Mouse (Mus musculus) right cerebral cortex, adult 18-20 months (tissue): ENCODE measurements around the gene Olfr1413.
A peak's percentile ranks its signal among the peaks of the same experiment; 100 is the strongest.

Experiments used
- DNase-seq: peaks from one replicate; pipeline ENCODE4 v3.0.0; 2022; ENCODE audit warnings: mixed read lengths

The Olfr1413 gene

DNA sequence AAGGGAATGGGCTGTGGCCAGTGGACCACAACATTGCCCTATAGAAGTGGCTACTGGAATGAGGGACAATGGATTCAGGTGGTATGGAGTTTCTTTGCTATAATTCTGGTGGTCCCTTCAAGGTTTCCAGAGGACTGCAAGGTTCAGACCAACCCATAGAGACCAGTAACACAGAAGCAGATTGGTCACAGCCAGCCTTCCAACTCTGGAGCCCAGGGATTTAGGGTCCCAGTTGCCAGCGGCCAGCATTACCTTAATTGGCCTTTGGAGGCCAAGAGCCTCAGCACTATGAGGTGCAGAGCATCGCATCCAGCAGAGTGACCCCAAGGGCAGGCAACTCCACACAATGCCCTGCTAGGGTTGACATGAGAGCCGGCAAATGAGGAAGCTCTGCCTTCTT, at the start of gene Olfr1413:
Gene Olfr1413 (plus strand): TSS at position 301 of the 400 bp plus-strand sequence.
- DNase-seq: no peak

DNA sequence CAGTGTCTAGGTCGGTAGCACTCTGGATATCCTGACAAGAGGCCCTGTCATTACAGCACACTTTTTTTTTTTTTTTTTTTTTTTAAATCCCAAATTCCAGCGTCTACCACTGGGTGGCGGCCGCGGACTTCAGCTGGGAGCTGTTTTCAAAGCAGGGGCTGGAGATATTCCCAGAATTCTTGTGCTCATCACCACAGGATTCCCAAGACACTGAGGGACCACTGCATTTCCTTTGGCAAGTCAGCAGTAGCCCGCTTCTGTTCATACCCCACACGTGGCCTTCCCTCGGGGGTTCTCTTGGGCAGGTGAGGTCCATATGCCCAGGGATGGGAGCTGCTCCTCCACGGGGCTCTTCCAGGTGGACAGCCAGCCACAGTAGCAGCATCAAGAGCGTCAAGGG, 49.7 kb upstream of the Olfr1413 start:
- peak; percentile 37 for DNase-seq

DNA sequence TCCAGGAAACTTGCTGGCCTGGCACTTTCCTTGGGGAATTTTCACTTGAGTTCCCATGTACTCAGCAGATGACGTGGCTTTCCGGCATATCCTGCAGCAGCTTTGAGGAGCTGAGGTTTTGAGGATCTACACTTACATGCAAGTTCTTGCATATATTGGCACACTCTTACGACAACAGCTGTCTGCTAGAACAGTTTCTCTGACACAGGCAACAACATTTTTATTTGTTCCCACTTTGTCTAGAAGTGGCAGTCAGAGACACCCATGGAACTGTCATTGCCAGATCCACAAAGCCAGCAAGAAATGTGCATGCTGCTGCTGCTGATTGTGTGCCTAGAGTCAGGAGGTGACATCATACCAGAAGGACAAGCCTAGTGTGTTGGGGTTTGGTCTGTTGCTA, 47.4 kb upstream of the Olfr1413 start:
- DNase-seq: no peak

DNA sequence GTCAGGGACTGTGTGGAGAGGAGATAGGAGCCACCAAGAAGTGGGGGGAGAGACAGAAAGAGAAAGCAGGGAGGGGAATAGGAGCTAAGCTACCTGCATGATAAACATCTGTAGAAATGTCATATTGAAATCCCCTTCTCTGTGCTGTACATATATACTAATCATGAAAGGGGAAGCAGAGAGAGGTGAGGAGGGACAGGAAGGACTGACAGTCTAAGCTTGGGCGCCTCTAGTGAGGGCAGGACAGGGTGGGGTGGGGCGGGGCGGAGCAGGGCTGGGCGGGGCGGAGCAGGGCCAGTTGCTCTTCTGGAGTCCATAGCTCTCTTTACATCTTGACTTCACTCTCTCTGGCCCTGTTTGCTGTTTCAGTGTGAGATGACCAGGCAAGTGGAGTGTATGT, 34.1 kb upstream of the Olfr1413 start:
- DNase-seq: no peak

DNA sequence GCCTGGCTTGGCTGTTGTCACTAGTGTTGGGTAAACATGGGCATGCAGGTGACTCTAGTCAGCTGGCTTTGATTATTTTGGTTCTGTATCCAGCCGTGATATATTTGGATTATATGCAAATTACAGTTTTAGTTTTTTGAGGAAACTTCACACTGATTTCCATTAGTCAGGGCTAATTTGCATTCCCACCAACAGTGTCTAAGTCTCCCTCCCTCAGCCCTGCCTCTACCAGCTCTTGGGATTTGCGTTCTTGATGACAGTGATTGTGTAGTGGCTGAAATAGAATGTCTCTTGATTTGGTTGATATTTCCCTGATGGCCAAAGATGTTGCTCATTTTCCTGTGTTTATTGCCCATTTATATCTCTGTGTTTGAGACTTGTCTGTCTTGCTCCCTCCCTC, 32.1 kb upstream of the Olfr1413 start:
- no peak for DNase-seq

DNA sequence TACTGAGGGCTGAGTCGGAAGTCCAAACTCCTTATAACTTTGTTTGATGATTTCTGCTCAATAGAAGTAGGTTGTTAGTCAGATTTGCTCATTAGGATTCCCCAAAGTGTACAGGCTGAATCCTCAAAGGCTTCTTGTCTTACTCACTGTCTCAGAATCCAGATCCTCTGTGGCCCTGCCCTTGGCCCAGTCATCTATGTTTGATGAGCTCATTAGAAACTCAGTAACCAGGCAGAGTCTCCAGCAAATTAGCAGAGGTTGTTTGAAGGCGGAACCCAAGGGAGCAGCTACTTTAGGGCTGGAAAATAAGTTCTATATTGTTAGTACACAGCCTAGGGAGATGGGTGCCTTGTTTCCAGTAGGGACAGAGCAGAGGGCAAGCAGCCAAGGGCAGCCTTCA, 25.2 kb upstream of the Olfr1413 start:
- DNase-seq: no peak

DNA sequence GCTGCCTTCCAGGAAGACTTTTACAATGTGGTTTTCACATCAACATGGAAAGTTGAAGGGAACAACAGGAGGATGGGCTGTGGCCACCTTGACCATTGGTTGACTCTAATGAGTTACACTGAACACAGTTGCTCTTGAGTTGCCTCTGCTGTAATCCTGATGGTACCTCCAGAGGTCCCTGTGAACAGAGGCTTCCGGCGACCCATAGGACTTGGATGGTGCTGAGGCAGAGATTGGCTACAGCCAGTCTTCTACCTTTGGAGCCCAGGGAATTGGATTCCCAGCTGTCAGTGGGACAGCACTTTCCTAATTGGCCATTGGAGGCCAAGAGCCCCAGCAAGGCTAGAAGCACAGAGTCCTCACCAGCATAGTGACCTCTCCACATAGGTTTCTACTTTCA, 14.4 kb downstream of the Olfr1413 start, which contains the start of gene Olfr1412:
Gene Olfr1412 (plus strand): TSS at position 301 of the 400 bp plus-strand sequence.
- DNase-seq: no peak

DNA sequence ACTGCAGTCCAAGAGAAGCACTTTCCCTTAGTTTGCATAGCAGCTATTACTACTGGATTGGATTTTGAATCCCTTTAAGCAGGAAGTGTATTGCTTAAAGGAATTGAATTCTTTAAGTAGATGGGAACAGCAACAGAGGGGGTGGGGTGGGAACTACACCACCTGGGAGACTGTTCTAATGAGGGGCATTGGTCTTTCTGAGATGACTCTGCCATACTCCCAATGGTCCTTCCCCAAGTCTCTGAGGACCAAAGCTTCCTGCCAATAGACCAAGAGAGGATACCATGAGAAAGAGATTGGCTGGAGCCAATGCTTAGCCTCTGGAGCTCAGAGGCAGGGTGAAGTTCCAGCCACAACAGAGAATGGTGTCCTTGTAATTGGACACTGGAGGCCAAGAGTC, 23.0 kb downstream of the Olfr1413 start, which contains the start of gene Olfr1411:
Gene Olfr1411 (plus strand): TSS at position 301 of the 400 bp plus-strand sequence.
- no peak for DNase-seq

DNA sequence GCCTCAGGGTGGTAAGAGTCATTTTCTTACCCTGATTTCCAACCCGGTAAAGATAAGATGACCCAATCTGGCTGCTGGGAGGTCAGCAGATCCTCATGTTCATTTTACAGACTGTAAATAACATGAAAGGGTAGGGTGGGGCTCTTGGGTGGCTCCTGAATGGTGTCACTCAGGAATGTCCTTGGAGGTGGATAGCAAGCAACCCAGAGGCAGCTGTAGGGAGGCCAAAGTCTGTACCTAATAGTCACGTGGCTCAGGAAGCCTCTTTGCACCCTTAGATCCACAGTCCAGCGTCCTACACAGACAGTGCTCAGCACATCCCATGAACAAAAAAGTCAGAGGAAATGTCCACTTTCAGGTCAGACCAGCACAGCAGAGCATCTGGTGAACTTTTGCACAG, 24.9 kb downstream of the Olfr1413 start:
- DNase-seq: no peak

DNA sequence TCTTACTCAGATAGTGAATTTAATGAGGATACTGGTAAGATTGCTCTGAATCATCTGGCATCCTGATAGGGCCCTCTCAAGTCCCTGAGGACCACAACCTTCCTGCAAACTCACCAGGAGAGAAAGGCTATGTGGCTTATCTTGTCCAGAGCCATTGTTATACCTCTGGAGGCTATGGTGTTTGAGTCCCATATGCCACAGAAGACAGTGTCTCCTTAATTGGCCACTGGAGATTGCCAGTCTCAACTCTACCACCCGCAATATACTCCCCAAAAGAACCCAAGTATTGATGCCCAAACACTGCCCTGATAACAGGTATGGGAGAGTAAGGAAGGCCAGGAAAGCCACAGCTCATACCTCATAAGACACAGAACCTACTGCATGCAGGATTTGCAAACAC, 34.4 kb downstream of the Olfr1413 start, which contains the start of gene Olfr1410:
Gene Olfr1410 (plus strand): TSS at position 301 of the 400 bp plus-strand sequence.
- DNase-seq: no peak

DNA sequence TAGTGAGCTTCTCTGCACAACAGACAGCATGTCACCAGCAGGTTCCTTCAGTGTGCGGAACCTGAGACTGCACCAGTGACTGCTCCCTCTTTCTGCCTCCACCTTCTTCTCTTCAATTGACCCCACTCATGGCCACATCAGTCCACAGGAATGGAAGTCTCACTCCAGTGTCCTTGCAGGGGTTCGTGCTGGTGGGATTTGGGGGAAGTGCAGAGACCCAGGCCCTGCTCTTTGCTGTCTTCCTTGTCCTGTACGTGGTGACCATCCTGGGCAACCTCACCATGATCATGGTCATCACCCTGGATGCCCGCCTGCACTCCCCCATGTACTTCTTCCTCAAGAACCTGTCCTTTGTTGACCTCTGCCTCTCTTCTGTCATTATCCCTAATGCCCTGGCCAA, 36.6 kb downstream of the Olfr1413 start:
- DNase-seq: no peak

DNA sequence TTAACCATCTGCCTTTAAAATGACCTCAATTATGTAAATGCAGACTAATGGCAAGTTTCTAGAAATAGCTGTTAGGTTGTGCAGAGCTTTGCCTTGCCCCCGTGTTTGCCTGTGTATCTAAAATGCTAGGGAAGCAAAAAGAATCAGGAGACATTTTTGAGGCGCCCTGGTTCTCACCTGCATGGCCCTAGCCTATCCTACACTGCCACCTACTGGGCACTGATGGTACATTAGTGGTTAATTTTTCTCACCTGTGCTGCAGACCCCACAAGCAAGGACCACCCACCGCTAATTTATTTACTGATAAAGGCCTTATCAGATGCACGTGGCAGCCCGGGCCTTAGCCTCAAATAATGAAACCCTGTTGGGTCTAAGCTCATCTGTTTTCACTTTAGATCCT, 39.9 kb downstream of the Olfr1413 start:
- peak; percentile 44 for DNase-seq

DNA sequence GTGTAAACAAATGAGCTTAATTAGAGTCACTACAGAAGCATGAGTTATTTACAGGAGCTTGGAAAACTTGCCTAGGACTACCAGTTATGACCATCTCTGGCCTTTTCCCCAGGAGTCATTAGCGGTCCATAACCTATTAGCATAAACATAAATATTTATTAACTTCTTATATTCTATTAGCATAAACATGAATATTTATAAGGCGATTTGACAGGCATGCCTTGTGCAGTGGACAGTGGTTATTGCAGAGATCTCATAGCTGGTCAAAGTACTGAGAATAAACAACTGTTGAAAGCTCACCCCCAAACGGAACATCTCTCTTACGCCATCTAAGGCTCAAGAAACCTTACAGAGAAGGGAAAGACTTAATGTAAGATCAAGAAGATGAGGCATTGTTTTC, 42.1 kb downstream of the Olfr1413 start:
- DNase-seq: no peak

DNA sequence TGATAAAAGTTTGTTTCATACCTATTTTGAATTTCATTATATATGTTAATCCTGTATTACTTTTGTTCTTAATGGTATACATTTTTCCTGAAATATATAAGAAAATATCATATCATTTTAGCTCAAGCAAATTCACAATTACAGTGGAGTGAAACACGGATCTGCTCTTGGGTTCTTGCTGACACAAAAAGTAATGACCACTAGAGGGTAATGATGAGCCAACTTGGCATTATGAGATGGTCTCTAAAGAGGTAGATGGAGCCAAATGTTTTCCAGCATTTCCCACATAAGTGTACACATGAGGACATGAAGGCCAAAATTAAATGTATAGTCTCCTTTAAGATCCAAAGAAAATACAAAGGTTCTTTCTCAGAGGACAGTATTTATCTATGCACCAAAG, 43.4 kb downstream of the Olfr1413 start:
- DNase-seq: no peak

DNA sequence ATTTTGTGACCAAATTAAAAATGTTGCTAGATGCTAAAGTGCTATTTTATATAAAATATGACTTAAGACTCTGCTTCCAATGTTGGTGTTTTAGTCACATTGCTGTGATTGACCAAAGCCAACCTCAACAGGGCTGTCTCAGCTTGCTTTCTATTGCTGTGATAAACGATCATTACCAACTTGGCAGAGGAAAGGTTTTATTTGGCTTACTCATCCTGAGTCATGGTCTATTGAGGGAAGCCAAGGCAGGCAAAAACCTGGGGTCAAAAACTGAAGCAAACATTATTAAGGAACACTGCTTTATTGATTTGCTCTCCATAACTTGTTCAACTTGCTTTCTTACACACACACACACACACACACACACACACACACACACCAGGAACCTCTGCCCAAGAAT, 44.9 kb downstream of the Olfr1413 start:
- DNase-seq: no peak

DNA sequence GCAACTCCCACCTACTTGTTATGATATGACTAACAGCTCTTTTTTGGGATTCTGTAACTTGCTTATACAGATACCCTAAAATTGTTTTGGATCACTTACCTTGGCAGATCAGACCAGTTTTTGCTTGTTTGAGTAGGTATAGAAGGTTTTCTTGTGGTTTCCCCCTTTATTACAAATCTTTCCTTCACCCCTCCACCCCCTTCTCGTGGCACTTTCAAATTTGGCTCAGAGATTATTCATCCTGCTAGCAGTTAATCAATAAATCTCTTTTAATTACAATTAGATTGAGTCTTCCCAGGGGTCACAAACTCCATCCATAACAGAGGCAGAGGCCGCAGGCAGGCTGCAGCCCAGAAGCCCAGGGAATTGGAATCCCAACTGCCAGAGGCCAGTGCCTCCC, 46.4 kb downstream of the Olfr1413 start, which contains the start of gene Olfr12:
Gene Olfr12 (plus strand): TSS at position 301 of the 400 bp plus-strand sequence.
- DNase-seq: no peak

DNA sequence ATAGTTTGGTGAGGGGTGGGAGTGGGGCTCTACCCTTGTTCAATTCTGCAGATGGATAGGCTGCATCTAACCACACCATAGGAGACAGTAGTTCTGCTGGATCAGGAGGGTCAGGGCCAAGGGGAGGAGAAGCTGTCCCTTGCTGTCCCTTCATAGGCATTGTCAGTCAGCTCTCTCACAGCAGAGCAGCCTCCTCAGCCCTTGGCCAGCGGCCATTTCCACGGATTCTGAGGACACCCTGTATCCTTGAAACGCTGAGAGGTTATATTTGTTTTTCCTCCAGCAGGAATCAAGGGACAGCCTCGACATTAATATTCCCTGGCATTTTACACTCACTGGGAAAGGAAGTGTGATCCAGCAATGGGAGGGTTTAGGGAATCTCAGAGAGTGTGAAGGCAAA, 47.2 kb downstream of the Olfr1413 start:
- no peak for DNase-seq
